Mouse (Mus musculus): ENCODE measurements around the gene Efemp2. TPM values are rescaled to one million over a fixed set of nuclear protein-coding genes. Genes with fewer than 3 reads are reported as not detected.

Gene Efemp2
- polyA plus RNA-seq, 1 experiment: 2.0 TPM

GRCm38 (mm10) chr19:5431911-5432464 lies 41.8 kb upstream of the Efemp2 start:
- peaks cover 12% of the 10 kb centered on the region for H3K27me3 ChIP-seq (replicated peaks)
- H3K4me3 ChIP-seq (replicated peaks): no peak overlapping the region
- H3K9me3 ChIP-seq: no peaks in the 10 kb centered on the region
- peaks cover 68% of the 10 kb centered on the region for H3K4me1 ChIP-seq
- TF ChIP-seq GATA1 (IDR thresholded peaks at IDR 0.05; ENCODE audit: borderline replicate concordance, low read length) (no peak), FLI1 (IDR thresholded peaks at IDR 0.05; ENCODE audit: low read length) (no peak)
- H3K36me3 ChIP-seq (replicated peaks; ENCODE audit: low read length): peaks cover 11% of the 10 kb centered on the region

GRCm38 (mm10) chr19:5432992-5433852 lies 40.5 kb upstream of the Efemp2 start:
- no peak for TF ChIP-seq GATA1 (IDR thresholded peaks at IDR 0.05; ENCODE audit: borderline replicate concordance, low read length)
- no peak for TF ChIP-seq FLI1 (IDR thresholded peaks at IDR 0.05; ENCODE audit: low read length)
- Histone ChIP-seq H3K4me1 (peaks cover 69% of the 10 kb centered on the region), H3K36me3 (replicated peaks; ENCODE audit: low read length) (peaks cover 1% of the 10 kb centered on the region), H3K27me3 (replicated peaks) (peaks cover 18% of the 10 kb centered on the region), H3K9me3 (no peaks in the 10 kb centered on the region), H3K4me3 (replicated peaks) (peak overlapping the region; percentile 91)

- Histone ChIP-seq H3K36me3 (replicated peaks; ENCODE audit: low read length) (no peaks in the 10 kb centered on the region), H3K27me3 (replicated peaks) (peaks cover 18% of the 10 kb centered on the region), H3K9me3 (no peaks in the 10 kb centered on the region), H3K4me1 (peaks cover 66% of the 10 kb centered on the region), H3K4me3 (replicated peaks) (peak overlapping the region; percentile 91)
- TF ChIP-seq GATA1 (IDR thresholded peaks at IDR 0.05; ENCODE audit: borderline replicate concordance, low read length): no peak
- no peak for TF ChIP-seq FLI1 (IDR thresholded peaks at IDR 0.05; ENCODE audit: low read length)
Observed at GRCm38 (mm10) chr19:5433951-5434350, 39.8 kb upstream of the Efemp2 start.

- Histone ChIP-seq H3K27me3 (replicated peaks) (peaks cover 58% of the 10 kb centered on the region), H3K4me3 (replicated peaks) (no peak overlapping the region)
Observed at GRCm38 (mm10) chr19:5444371-5444908, 29.3 kb upstream of the Efemp2 start.

GRCm38 (mm10) chr19:5444954-5445353 lies 28.8 kb upstream of the Efemp2 start:
- H3K36me3 ChIP-seq (replicated peaks; ENCODE audit: low read length): no peaks in the 10 kb centered on the region
- peaks cover 63% of the 10 kb centered on the region for H3K27me3 ChIP-seq (replicated peaks)
- no peak overlapping the region for H3K4me3 ChIP-seq (replicated peaks)
- TF ChIP-seq GATA1 (IDR thresholded peaks at IDR 0.05; ENCODE audit: borderline replicate concordance, low read length) (no peak), FLI1 (IDR thresholded peaks at IDR 0.05; ENCODE audit: low read length) (no peak)
- peaks cover 40% of the 10 kb centered on the region for H3K4me1 ChIP-seq
- peaks cover 7% of the 10 kb centered on the region for H3K9me3 ChIP-seq

More at GRCm38 (mm10) chr19:5444371-5444908, 29.3 kb upstream of the Efemp2 start:
- Histone ChIP-seq H3K4me1 (peaks cover 35% of the 10 kb centered on the region), H3K36me3 (replicated peaks; ENCODE audit: low read length) (no peaks in the 10 kb centered on the region), H3K9me3 (peaks cover 11% of the 10 kb centered on the region)
- TF ChIP-seq FLI1 (IDR thresholded peaks at IDR 0.05; ENCODE audit: low read length) (no peak), GATA1 (IDR thresholded peaks at IDR 0.05; ENCODE audit: borderline replicate concordance, low read length) (no peak)

- H3K36me3 ChIP-seq (replicated peaks; ENCODE audit: low read length): no peaks in the 10 kb centered on the region
- peaks cover 66% of the 10 kb centered on the region for H3K27me3 ChIP-seq (replicated peaks)
- TF ChIP-seq FLI1 (IDR thresholded peaks at IDR 0.05; ENCODE audit: low read length) (no peak), GATA1 (IDR thresholded peaks at IDR 0.05; ENCODE audit: borderline replicate concordance, low read length) (no peak)
- H3K4me3 ChIP-seq (replicated peaks): no peak overlapping the region
- peaks cover 46% of the 10 kb centered on the region for H3K4me1 ChIP-seq
- no peaks in the 10 kb centered on the region for H3K9me3 ChIP-seq
Observed at GRCm38 (mm10) chr19:5445747-5446146, 28.0 kb upstream of the Efemp2 start.

- no peaks in the 10 kb centered on the region for H3K36me3 ChIP-seq (replicated peaks; ENCODE audit: low read length)
- peak within 1 kb of the TSS; percentile 93 for H3K4me3 ChIP-seq (replicated peaks)
- peaks cover 72% of the 10 kb centered on the region for H3K27me3 ChIP-seq (replicated peaks)
- no peaks in the 10 kb centered on the region for H3K9me3 ChIP-seq
- TF ChIP-seq GATA1 (IDR thresholded peaks at IDR 0.05; ENCODE audit: borderline replicate concordance, low read length) (no peak), FLI1 (IDR thresholded peaks at IDR 0.05; ENCODE audit: low read length) (no peak)
- H3K4me1 ChIP-seq: peaks cover 51% of the 10 kb centered on the region
Observed at GRCm38 (mm10) chr19:5447515-5448353, 26.0 kb upstream of the Efemp2 start, which contains the start of gene Fosl1. Gene Fosl1, plus strand, starts transcription at chr19:5447547.

GRCm38 (mm10) chr19:5448354-5449150 lies 25.2 kb upstream of the Efemp2 start:
- Histone ChIP-seq H3K4me3 (replicated peaks) (peak overlapping the region; percentile 93), H3K36me3 (replicated peaks; ENCODE audit: low read length) (no peaks in the 10 kb centered on the region), H3K27me3 (replicated peaks) (peaks cover 72% of the 10 kb centered on the region), H3K4me1 (peaks cover 51% of the 10 kb centered on the region), H3K9me3 (no peaks in the 10 kb centered on the region)
- no peak for TF ChIP-seq FLI1 (IDR thresholded peaks at IDR 0.05; ENCODE audit: low read length)
- no peak for TF ChIP-seq GATA1 (IDR thresholded peaks at IDR 0.05; ENCODE audit: borderline replicate concordance, low read length)

GRCm38 (mm10) chr19:5449673-5450072 lies 24.1 kb upstream of the Efemp2 start:
- peaks cover 64% of the 10 kb centered on the region for H3K27me3 ChIP-seq (replicated peaks)
- H3K4me3 ChIP-seq (replicated peaks): no peak overlapping the region
- no peak for TF ChIP-seq GATA1 (IDR thresholded peaks at IDR 0.05; ENCODE audit: borderline replicate concordance, low read length)
- no peak for TF ChIP-seq FLI1 (IDR thresholded peaks at IDR 0.05; ENCODE audit: low read length)

More at GRCm38 (mm10) chr19:5449673-5450072, 24.1 kb upstream of the Efemp2 start:
- no peaks in the 10 kb centered on the region for H3K9me3 ChIP-seq
- peaks cover 11% of the 10 kb centered on the region for H3K36me3 ChIP-seq (replicated peaks; ENCODE audit: low read length)
- peaks cover 50% of the 10 kb centered on the region for H3K4me1 ChIP-seq

Data from megakaryocyte, embryonic 14.5 days (primary cell).